Mouse (Mus musculus): Measurements from ENCODE around the gene 4930518I15Rik.

DNA sequence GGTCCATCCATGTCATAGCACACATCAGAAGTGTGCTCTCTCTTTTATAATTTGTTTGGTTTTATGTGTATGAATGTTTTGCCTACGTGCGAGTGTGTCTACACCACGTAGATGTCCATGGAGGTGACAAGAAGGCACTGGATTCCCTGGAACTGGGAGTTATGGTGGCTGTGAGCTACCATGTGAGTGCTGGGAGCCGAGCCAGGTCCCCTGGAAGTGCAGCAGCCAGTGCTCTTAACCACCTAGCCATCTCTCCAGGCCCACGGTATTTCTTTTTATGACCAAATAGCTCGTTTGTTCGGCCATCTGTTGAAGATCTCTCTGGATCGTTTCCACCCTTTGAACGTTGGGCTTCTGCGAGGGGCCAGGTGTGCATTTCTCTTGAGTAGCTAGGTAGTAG lies 14.4 kb downstream of the 4930518I15Rik start:
- no peak for TF ChIP-seq POLR2A (IDR thresholded peaks at IDR 0.05; ENCODE audit: borderline replicate concordance, control insufficient read depth, low read depth, low read length)
- no peak for TF ChIP-seq CTCF (IDR thresholded peaks at IDR 0.05; ENCODE audit: control insufficient read depth, insufficient read depth, low read length)
